Mouse (Mus musculus) stomach, postnatal 0 days (tissue): Measurements from ENCODE around the gene Misp. TPM values are rescaled to one million over a fixed set of nuclear protein-coding genes. Genes with fewer than 3 reads are reported as not detected.

ENCODE experiments used
- ATAC-seq: fragments of 200-750 bp; cut with Nextera tagmentation; 2 replicates; pipeline ENCODE4 v1.8.0; 2017; ENCODE audit not compliant: low FRiP score, low TSS enrichment
- DNase-seq: peaks from one replicate; pipeline ENCODE4 v3.0.0-alpha.2; 2016; ENCODE audit warnings: low spot score
- H3K27ac ChIP-seq: fragments of 300-500 bp; sonication (generic); replicated peaks from 2 replicates; pipeline ENCODE4 v1.5.1; 2014; ENCODE audit warnings: mild to moderate bottlenecking, control low read depth
- H3K27me3 ChIP-seq: fragments of 300-500 bp; sonication (generic); 2 replicates; pipeline ENCODE4 v1.6.1; 2014; ENCODE audit warnings: low read length; ENCODE audit not compliant: control insufficient read depth, insufficient read depth
- H3K36me3 ChIP-seq: fragments of 300-500 bp; sonication (generic); 2 replicates; pipeline ENCODE4 v1.6.1; 2014; ENCODE audit warnings: low read length, mixed read lengths; ENCODE audit not compliant: control insufficient read depth, insufficient read depth
- H3K4me1 ChIP-seq: fragments of 300-500 bp; sonication (generic); replicated peaks from 2 replicates; pipeline ENCODE4 v1.6.1; 2014; ENCODE audit warnings: antibody characterized with exemption; ENCODE audit not compliant: control insufficient read depth, insufficient read depth
- H3K4me2 ChIP-seq: fragments of 300-500 bp; sonication (generic); replicated peaks from 2 replicates; pipeline ENCODE4 v1.6.1; 2014; ENCODE audit warnings: low read depth, mild to moderate bottlenecking, control low read depth, moderate library complexity
- H3K4me3 ChIP-seq: fragments of 300-500 bp; sonication (generic); 2 replicates; pipeline ENCODE4 v1.5.1; 2014; ENCODE audit warnings: low read depth, low read length, control low read depth
- H3K9ac ChIP-seq: fragments of 300-500 bp; sonication (generic); 2 replicates; pipeline ENCODE4 v1.6.1; 2014; ENCODE audit warnings: mild to moderate bottlenecking, low read length, control low read depth, mixed read lengths
- H3K9me3 ChIP-seq: fragments of 300-500 bp; sonication (generic); 2 replicates; pipeline ENCODE4 v1.6.1; 2016; ENCODE audit warnings: low read length; ENCODE audit not compliant: control insufficient read depth
- CTCF ChIP-seq: IDR thresholded peaks from 2 replicates; pipeline ENCODE4 v1.5.1; 2016; ENCODE audit warnings: antibody characterized with exemption, low read depth, mild to moderate bottlenecking, moderate library complexity
- EP300 ChIP-seq: optimal IDR thresholded peaks from 2 replicates; pipeline ENCODE3; 2016; ENCODE audit warnings: antibody characterized with exemption
- WGBS: fragments of 180-500 bp; shearing (Covaris S2); extraction: QIAGEN DNeasy Blood & Tissue Kit; methylation state at CpG from one replicate; pipeline ENCODE4 v1.1.7; 2014; 5-methylcytosine and 5-hydroxymethylcytosine counted together
- polyA plus RNA-seq: library from polyadenylated mRNA; unstranded; fragments of >200 nt; fragmentation: Nextera tagmentation; extraction: Ambion mirVana; gene quantifications from 2 replicates; pipeline ENCODE4 v1.2.1, GENCODE M21; 2015

Misp gene
- polyA plus RNA-seq, 1 experiment from 2014 or later, result 58.0 TPM

GRCm38 (mm10) chr10:79798289-79798928 is 22.4 kb upstream of the Misp start:
- Histone ChIP-seq H3K9ac (no peak overlapping the region), H3K4me3 (no peak overlapping the region), H3K27me3 (no peaks in the 10 kb centered on the region), H3K4me2 (no peak overlapping the region), H3K36me3 (no peaks in the 10 kb centered on the region), H3K9me3 (no peaks in the 10 kb centered on the region), H3K27ac (no peak overlapping the region), H3K4me1 (peaks cover 9% of the 10 kb centered on the region)
- DNase-seq, result no peak
- TF ChIP-seq CTCF (no peak), EP300 (no peak)
- ATAC-seq, result no peak
- WGBS, result 85% methylated on average over 12 of the region's 12 CpGs

- H3K4me2 ChIP-seq, result no peak overlapping the region
- no peaks in the 10 kb centered on the region for H3K9me3 ChIP-seq
- no peaks in the 10 kb centered on the region for H3K27me3 ChIP-seq
- 72% methylated on average over 11 of the region's 11 CpGs for WGBS
- H3K4me1 ChIP-seq, result no peaks in the 10 kb centered on the region
- H3K9ac ChIP-seq, result no peak overlapping the region
- H3K27ac ChIP-seq, result no peak overlapping the region
- TF ChIP-seq EP300 (no peak), CTCF (no peak)
- ATAC-seq, result no peak
- DNase-seq, result no peak
- H3K36me3 ChIP-seq, result no peaks in the 10 kb centered on the region
- H3K4me3 ChIP-seq, result no peak overlapping the region
Measured at GRCm38 (mm10) chr10:79800508-79800907, 20.3 kb upstream of the Misp start.

GRCm38 (mm10) chr10:79801837-79802236 is 19.0 kb upstream of the Misp start:
- no peaks in the 10 kb centered on the region for H3K27me3 ChIP-seq
- H3K27ac ChIP-seq, result 0 out of 2 replicates have a peak overlapping the region, but pooled peaks have one; percentile 8
- no peaks in the 10 kb centered on the region for H3K9me3 ChIP-seq
- no peak overlapping the region for H3K4me3 ChIP-seq
- no peak for TF ChIP-seq EP300
- TF ChIP-seq CTCF, result no peak
- no peaks in the 10 kb centered on the region for H3K4me1 ChIP-seq
- no peaks in the 10 kb centered on the region for H3K36me3 ChIP-seq
- ATAC-seq, result no peak
- no peak overlapping the region for H3K4me2 ChIP-seq
- no peak for DNase-seq
- WGBS, result 56% methylated on average over 3 of the region's 3 CpGs
- H3K9ac ChIP-seq, result no peak overlapping the region

- Histone ChIP-seq H3K4me1 (no peaks in the 10 kb centered on the region), H3K9ac (no peak overlapping the region), H3K27me3 (no peaks in the 10 kb centered on the region), H3K4me3 (no peak overlapping the region), H3K27ac (no peak overlapping the region), H3K36me3 (no peaks in the 10 kb centered on the region), H3K9me3 (no peaks in the 10 kb centered on the region), H3K4me2 (no peak overlapping the region)
- no peak for TF ChIP-seq CTCF
- no peak for TF ChIP-seq EP300
- ATAC-seq, result peak; percentile 22; the same call in 1 of the 2 replicates
- DNase-seq, result no peak
- WGBS, result 50% methylated on average over 10 of the region's 11 CpGs
Measured at GRCm38 (mm10) chr10:79802331-79802971, 18.3 kb upstream of the Misp start.

GRCm38 (mm10) chr10:79803716-79804323 is 17.0 kb upstream of the Misp start:
- no peaks in the 10 kb centered on the region for H3K36me3 ChIP-seq
- WGBS, result 26% methylated on average over 29 of the region's 29 CpGs
- DNase-seq, result no peak
- H3K9ac ChIP-seq, result no peak overlapping the region
- ATAC-seq, result no peak
- no peaks in the 10 kb centered on the region for H3K27me3 ChIP-seq
- no peaks in the 10 kb centered on the region for H3K4me1 ChIP-seq
- H3K4me2 ChIP-seq, result no peak overlapping the region
- H3K4me3 ChIP-seq, result no peak overlapping the region
- H3K9me3 ChIP-seq, result no peaks in the 10 kb centered on the region
- H3K27ac ChIP-seq, result no peak overlapping the region
- TF ChIP-seq CTCF (no peak), EP300 (no peak)

- no peak overlapping the region for H3K9ac ChIP-seq
- ATAC-seq (peak; percentile 6; the same call in 1 of the 2 replicates), DNase-seq (no peak)
- H3K4me2 ChIP-seq, result no peak overlapping the region
- TF ChIP-seq EP300 (no peak), CTCF (no peak)
- no peak overlapping the region for H3K4me3 ChIP-seq
- WGBS, result 62% methylated on average over 11 of the region's 11 CpGs
- no peaks in the 10 kb centered on the region for H3K27me3 ChIP-seq
- H3K9me3 ChIP-seq, result no peaks in the 10 kb centered on the region
- H3K27ac ChIP-seq, result no peak overlapping the region
- H3K4me1 ChIP-seq, result no peaks in the 10 kb centered on the region
- 0 out of 2 replicates have a peak, but pooled peaks cover 3% of the 10 kb centered on the region for H3K36me3 ChIP-seq
Measured at GRCm38 (mm10) chr10:79805636-79806035, 15.2 kb upstream of the Misp start.
